Mouse (Mus musculus) ES-E14 (cell line): ENCODE data around the gene Mindy3.

Experiments
- CHD2 ChIP-seq: IDR thresholded peaks from 2 replicates; pipeline ENCODE4 v1.6.1; 2014; ENCODE audit warnings: mild to moderate bottlenecking, low read depth, low read length, inconsistent platforms
- HCFC1 ChIP-seq: IDR thresholded peaks from 2 replicates; pipeline ENCODE4 v1.6.1; 2012; ENCODE audit warnings: low read length, inconsistent platforms, borderline replicate concordance; ENCODE audit not compliant: insufficient read depth
- MAFK ChIP-seq: IDR thresholded peaks from 2 replicates; pipeline ENCODE4 v1.6.1; 2014; ENCODE audit warnings: mild to moderate bottlenecking, low read depth, low read length, inconsistent platforms; ENCODE audit not compliant: insufficient read depth
- ZC3H11A ChIP-seq: IDR thresholded peaks from 2 replicates; pipeline ENCODE4 v1.6.1; 2012; ENCODE audit warnings: low read depth, mild to moderate bottlenecking, inconsistent platforms, low read length, borderline replicate concordance
- ZNF384 ChIP-seq: IDR thresholded peaks from 2 replicates; pipeline ENCODE4 v1.6.1; 2012; ENCODE audit warnings: low read depth, low read length, inconsistent platforms

DNA sequence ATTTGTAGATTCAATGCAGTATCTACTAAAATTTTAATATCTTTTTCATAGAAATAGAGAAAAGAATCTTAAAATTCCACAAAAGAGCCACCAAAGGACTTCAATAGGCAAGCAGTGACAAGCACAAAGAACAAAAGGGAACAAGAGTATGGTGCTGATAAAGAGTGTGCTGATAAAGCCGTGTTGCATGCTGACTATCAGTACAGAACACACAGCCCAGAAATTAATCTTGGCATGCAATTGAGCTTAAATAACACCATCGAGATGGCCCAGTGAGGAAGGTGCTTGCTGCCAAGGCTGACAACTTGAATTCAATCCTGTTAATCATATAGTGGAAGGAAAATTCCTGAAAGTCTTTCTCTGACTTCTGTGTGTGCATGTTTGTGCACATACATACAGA lies 50.8 kb downstream of the Mindy3 start:
- no peak for TF ChIP-seq CHD2
- TF ChIP-seq ZC3H11A, result no peak
- TF ChIP-seq MAFK, result no peak
- no peak for TF ChIP-seq HCFC1
- no peak for TF ChIP-seq ZNF384
